Mouse (Mus musculus) E14TG2a.4 (cell line): ENCODE data around the gene Prrg2.

Experiments
- CTCF ChIP-seq: conservative IDR thresholded peaks from 2 replicates; pipeline ENCODE4 v1.5.1; 2014; ENCODE audit warnings: low read length
- NANOG ChIP-seq: IDR thresholded peaks from 2 replicates; pipeline ENCODE4 v1.6.1; 2014; ENCODE audit warnings: borderline replicate concordance, low read length, mixed read lengths
- POU5F1 ChIP-seq: IDR thresholded peaks from 2 replicates; pipeline ENCODE4 v1.6.1; 2014; ENCODE audit warnings: low read length, borderline replicate concordance

DNA sequence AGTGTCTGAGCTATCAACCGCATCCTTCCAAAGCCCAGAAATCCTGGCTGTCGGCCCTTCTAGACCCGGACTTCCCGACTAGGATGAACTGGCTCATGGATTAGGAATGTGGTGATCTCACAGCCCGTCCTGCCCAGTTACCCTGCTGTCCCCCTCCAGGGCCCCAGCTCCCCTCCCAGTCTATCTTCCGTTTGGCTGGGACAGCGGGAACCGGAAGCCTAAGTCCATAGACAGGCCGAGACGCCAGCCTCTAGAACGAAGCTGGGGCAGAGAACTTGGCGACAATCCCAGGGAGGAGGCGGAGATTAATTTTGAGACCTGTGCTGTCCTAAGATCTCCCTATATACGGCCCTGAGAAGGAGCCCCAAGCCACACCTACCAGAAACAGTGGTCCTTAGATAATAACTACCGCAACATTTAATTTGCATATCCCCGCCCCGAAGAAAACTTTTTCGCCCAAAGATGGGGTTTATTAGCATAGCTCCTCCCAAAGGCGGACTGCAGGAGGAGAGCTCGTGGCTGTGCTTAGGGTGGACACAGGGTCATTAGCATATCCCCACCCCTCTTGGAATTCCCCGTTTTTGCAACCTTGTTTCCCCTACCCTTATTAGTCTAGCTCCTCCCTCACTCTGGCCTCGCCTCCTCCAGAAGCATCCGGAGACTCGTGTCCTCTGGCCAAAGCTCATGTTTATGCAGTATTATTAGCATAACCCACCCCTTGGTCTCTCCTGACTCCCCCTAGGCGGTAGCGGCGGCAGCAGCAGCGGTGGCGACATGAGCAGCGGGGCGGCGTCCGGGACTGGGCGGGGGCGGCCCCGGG is 45.0 kb downstream of the Prrg2 start, which contains the start of gene Rras:
- no peak for TF ChIP-seq CTCF
- TF ChIP-seq POU5F1 = peak; percentile 78; the same call in 1 of the 2 replicates
- TF ChIP-seq NANOG = no peak
